ENCODE assay signal across 8 mouse cellular contexts in the genomic region with DNA sequence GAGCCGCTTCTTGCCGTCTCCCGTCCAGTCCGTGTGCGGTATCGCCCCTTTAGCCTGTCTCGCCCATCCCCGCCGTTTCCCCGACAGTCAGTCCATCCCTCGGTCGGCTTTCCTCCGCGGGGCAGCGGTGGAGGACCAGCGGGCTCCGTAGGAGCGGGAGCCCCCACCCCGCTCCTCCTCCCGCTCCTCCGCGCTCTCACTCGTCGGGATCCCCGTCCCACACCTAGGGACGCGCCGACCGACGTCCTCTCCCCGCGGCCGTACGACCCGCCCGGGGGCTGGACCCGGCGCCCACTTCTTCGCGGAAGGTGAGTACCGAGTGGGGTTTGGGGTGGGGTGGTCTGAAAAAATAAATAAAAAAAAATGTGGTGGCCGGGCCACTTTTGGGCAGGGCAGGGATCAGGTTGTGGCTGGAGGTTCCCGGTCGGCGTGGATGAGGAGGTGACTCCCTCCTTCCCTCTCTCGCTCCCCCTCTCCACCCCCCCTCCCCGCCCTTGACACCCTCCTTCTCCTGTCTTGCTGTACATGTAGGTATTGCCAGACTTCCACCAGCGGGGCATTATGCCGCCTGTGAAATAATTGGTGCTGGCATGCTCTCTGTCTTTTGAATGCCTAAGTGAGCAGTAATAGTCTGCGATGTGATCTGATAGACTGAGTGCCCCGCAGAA. TPM values are rescaled to one million over a fixed set of nuclear protein-coding genes. Genes with fewer than 3 reads are reported as not detected.
A peak's percentile ranks its signal among the peaks of the same experiment; 100 is the strongest.
DNase-seq lines count a peak whose midpoint lies in the region; ATAC-seq and TF ChIP-seq lines count a peak whose summit lies in the region.

No protein-coding gene starts in this region.

- H3K4me3 ChIP-seq in embryonic fibroblast, embryonic 13.5 days (ENCODE audit: insufficient read depth, low read length), result peak overlapping the region; percentile 82
- H3K4me3 ChIP-seq in kidney, embryonic 15.5 days (replicated peaks), result peak overlapping the region; percentile 87
- peak overlapping the region; percentile 91 for H3K4me3 ChIP-seq in lung, embryonic 15.5 days

- 0 out of 2 replicates have a peak, but pooled peaks cover 2% of the 10 kb centered on the region for H3K27me3 ChIP-seq in kidney, embryonic 15.5 days
- H3K27me3 ChIP-seq in lung, embryonic 15.5 days, result no peaks in the 10 kb centered on the region

- peak overlapping the region; percentile 75 for H3K4me2 ChIP-seq in kidney, embryonic 15.5 days
- peak overlapping the region; percentile 83 for H3K4me2 ChIP-seq in lung, embryonic 15.5 days

- H3K4me1 ChIP-seq in embryonic fibroblast, embryonic 13.5 days (ENCODE audit: control insufficient read depth, insufficient read depth, low read length), result peaks cover 7% of the 10 kb centered on the region
- peaks cover 13% of the 10 kb centered on the region for H3K4me1 ChIP-seq in kidney, embryonic 15.5 days
- peaks cover 13% of the 10 kb centered on the region for H3K4me1 ChIP-seq in lung, embryonic 15.5 days

- peak; percentile 21 for ATAC-seq in frontal cortex, adult (ENCODE audit: low TSS enrichment)
- ATAC-seq in kidney, embryonic 15.5 days (replicated peaks; ENCODE audit: low FRiP score), result peak; percentile 0; the same call in 1 of the 2 replicates
- no peak; the same call in 1 of the 2 replicates for ATAC-seq in lung, embryonic 15.5 days (ENCODE audit: borderline replicate concordance, extremely low read depth, low FRiP score, low TSS enrichment)

- TF ChIP-seq POLR2A in embryonic fibroblast, embryonic 13.5 days (IDR thresholded peaks at IDR 0.05; ENCODE audit: low read depth, low read length), result no peak

- H3K9me3 ChIP-seq in kidney, embryonic 15.5 days (replicated peaks), result no peaks in the 10 kb centered on the region
- no peaks in the 10 kb centered on the region for H3K9me3 ChIP-seq in lung, embryonic 15.5 days

- no peak for DNase-seq in frontal cortex, postnatal 10 days (ENCODE audit: low spot score in 2 of 2)
- DNase-seq in urinary bladder, postnatal 10 days (ENCODE audit: low spot score), result peak; percentile 16
- no peak for DNase-seq in urinary bladder, postnatal 25 days (ENCODE audit: low spot score)
- peak; percentile 27 for DNase-seq in retina, postnatal 7 days (ENCODE audit: low read depth, low spot score)

- H3K36me3 ChIP-seq in kidney, embryonic 15.5 days, result no peaks in the 10 kb centered on the region
- H3K36me3 ChIP-seq in lung, embryonic 15.5 days, result no peaks in the 10 kb centered on the region

- under 1% methylated on average over 51 of the region's 51 CpGs for WGBS in kidney, embryonic 15.5 days
- WGBS in lung, embryonic 15.5 days, result under 1% methylated on average over 42 of the region's 51 CpGs

- TF ChIP-seq CTCF in embryonic fibroblast, embryonic 13.5 days (IDR thresholded peaks at IDR 0.05; ENCODE audit: borderline replicate concordance, insufficient read depth, low read length), result no peak

- peak overlapping the region; percentile 88 for H3K27ac ChIP-seq in embryonic fibroblast, embryonic 13.5 days (ENCODE audit: insufficient read depth, low read length)
- H3K27ac ChIP-seq in kidney, embryonic 15.5 days, result peak overlapping the region; percentile 97
- H3K27ac ChIP-seq in lung, embryonic 15.5 days, result peak overlapping the region; percentile 91

- peak overlapping the region; percentile 67 for H3K9ac ChIP-seq in kidney, embryonic 15.5 days
- H3K9ac ChIP-seq in lung, embryonic 15.5 days, result peak overlapping the region; percentile 88

RNA-seq across cellular contexts. Expression of a gene that starts 0.5 kb away (rescaled TPM):
- polyA plus RNA-seq in embryonic fibroblast, embryonic 13.5 days (2011; ENCODE audit: insufficient read length, low read depth, missing spikeins), result 36.4 and 40.5 TPM in 2 replicates
- polyA plus RNA-seq in kidney, embryonic 15.5 days (2015; fragmentation: Nextera tagmentation; extraction: Ambion mirVana), result 31.1 and 36.5 TPM in 2 replicates
- 36.7 and 41.4 TPM in 2 replicates for polyA plus RNA-seq in lung, embryonic 15.5 days (2015; fragmentation: Nextera tagmentation; extraction: Ambion mirVana)

Comparison
In these comparisons a context has a peak if more than half of its experiments do, and no peak if none do; other contexts are left out.
1. DNase-seq: peak in urinary bladder, postnatal 10 days (single experiment) and retina, postnatal 7 days (single experiment); none in frontal cortex, postnatal 10 days (0 of 2) and urinary bladder, postnatal 25 days (single experiment).
2. Peak in every context shown above with its lines, with median percentiles within 50 percentile points of each other: H3K27ac ChIP-seq and H3K4me3 ChIP-seq.